Mouse (Mus musculus) CD4-positive helper T cell, adult 2 months (primary cell): ENCODE data around the gene Rasgrp1.
A peak's percentile ranks its signal among the peaks of the same experiment; 100 is the strongest.

ENCODE experiments used
- DNase-seq: peaks from one replicate; pipeline ENCODE4 v3.0.0-alpha.2; 2012; ENCODE audit warnings: low read depth, missing footprints, low spot score

The Rasgrp1 gene

DNA sequence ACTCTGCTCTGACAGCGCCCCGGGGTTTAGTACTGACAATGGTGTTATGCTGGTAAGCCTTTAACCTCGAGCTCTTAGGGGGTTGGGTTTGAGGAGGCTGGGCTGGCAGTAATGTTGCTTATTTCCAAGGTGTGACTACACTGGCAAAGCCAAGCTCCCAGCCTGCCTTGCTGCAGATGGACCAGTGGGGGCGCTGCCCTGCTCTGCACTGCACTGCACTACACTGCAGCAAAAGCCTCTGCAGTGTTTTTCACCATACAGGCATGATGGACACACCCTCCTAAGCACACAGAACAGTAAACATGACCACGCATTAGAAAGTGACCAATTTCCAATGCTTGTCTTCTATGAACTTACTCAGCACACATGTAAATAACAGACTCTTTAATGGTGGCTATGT, 11.2 kb downstream of the Rasgrp1 start:
- peak; percentile 75 for DNase-seq

DNA sequence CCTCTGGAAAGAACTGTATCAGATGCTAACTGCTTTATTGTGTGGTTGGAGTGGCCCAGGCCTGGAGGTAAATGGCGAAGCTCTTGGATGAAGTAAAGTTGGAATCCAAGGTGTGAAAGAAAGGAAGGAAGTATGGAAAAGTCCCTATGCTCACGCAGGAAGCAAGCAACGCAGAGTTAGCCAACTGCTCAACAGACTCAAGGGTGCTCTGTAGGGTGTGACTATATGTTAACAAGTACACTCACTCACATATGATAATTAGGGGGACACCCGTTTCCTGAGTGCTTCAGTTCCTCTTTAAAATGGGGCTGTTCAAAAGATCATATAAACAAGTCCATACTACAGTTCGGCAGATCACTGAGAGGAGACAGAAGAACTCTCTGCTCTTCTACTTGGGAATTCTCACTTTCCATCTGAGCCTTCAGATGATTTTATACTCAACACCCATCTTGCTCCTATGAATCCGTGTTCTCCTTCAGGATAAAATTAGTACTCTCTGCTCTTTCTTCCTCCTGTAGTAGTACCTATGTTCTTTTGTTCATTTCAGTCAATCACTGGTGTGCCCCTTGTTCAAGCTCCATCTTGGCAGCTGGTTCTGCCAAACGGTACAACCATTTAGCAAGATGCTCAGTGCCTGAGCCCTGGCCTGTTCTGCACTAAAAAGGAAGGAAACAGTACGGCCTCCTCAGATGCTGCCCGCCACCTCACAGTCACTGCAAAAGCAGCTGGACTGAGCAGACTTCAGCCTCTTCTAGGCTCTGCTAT, 14.1 kb downstream of the Rasgrp1 start:
- peak; percentile 64 for DNase-seq

DNA sequence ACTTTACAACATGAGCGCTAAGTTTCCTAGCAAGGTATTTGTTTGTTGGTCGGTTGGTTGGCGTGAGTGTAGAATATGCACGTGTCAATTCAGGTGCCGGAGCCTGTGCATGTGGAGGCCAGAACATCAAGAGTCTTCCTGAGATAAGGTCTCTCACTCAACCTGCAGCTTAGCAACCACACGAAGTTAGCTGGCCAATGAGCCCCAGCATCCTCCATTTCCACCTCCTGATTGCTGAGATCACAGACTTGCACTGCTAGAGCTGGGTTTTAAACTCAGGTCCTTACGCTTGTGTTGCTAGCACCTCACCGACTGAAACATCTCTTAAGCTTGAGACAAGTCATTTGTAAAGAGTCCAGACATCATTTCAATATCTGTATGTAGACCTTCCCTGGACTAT, 20.4 kb downstream of the Rasgrp1 start:
- DNase-seq, result no peak

DNA sequence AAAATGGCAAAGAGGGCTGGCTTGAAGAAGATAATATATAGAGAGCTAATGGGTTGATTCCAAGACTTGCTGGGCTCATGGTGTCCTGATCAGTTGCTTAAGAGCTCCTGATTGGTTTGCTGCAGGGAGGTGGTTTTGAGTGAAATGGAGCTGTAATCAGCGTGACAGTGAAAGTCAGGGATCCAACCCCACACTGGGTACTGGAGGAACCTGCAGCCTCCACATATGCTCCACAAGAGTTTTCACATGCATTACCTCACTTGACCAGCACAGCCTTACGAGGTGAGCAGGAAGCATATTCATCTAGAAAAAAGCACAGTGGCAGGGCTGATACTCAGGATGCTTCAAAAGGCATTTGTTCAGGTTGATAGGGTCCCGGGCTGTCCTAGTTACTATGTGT, 21.6 kb downstream of the Rasgrp1 start:
- DNase-seq, result no peak

DNA sequence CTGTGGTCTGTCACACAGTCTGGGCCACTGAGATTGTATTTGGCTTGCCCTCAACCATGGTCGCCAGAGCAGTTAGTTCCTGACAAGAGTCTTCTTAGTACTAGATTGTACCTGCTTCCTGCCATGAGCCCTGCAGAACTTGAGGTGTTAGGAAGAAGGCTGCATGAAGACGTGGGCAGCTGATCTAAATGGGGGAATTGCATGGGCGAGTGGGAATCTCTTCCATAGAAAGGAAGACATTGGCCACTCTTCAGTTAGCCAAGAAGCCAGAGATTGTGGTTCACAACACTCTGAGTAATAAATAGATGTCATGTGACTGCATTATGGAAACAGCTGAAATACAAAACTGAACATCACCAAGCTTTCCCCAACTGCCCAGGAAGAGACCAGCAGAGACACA, 23.8 kb downstream of the Rasgrp1 start:
- DNase-seq, result no peak

DNA sequence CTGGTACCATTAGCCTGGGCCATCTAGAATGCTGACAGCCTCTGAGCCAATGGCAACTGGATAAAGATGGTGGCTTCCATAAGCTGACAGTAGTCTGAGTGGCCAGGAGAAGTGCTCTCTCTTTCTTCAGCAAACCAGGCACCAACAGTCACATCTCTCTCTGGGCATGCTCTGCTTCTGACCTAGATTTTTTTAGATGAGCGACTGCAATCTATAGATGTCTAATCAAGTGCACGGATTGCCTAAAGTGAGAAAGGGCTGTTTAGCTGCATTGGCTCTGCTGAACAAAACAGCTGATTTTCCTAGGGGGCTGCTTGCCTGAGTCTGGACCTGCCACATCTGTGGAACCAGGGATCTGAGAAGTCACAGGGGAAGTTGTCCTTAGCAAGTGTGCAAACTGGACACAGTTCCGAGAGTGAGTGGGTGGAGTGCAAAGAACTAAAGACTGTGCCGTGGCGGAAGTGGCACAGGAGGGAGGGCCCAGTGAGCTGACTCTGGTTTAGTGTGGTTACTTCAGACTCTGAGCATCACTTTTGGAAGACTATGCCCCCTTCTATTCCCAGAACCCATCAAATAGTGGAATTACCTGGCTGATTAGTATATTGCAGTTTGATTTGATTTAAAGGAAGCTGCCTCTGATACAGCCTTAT, 29.1 kb downstream of the Rasgrp1 start:
- peak; percentile 73 for DNase-seq

DNA sequence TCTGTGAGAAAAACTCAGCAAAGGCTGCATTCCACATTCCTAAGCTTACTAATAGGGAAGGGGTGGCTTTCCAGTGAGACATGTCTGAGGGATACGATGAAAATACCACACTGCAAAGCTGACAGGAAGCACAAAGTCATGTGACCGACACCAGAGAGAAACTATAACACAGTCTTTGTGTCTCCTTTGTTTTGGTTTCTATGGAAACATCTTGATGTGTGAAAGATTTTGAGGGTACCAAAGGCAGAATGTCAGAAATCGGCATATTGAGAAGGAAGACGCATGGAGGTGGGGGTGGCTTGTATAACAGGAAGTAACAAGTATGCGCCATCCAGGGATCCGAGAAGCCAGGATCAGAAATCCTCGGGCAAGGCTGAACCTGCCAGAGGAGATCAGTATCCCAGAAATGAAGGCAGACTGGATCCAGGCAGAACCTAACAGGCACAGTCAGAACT, 30.3 kb downstream of the Rasgrp1 start:
- DNase-seq, result peak; percentile 86

DNA sequence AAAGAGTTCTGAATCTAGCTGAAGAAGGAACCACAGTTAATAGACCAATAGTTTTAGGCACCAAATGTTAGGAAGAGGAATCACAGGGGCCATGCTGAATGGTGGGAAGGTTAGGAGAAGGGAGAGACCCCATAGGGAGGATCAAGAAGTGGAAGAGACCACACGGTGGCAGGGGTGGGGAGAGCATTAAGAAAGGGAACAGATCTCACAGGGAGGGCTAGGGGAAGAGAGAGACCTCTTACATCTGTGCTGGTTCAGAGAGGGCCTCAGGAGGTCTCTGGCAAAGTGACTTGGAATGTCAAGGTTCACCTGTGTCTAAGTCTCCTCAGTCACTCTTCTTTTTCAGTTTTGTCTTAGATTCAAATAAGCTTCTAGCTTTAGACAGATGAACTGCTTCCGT, 30.8 kb downstream of the Rasgrp1 start:
- DNase-seq, result no peak

DNA sequence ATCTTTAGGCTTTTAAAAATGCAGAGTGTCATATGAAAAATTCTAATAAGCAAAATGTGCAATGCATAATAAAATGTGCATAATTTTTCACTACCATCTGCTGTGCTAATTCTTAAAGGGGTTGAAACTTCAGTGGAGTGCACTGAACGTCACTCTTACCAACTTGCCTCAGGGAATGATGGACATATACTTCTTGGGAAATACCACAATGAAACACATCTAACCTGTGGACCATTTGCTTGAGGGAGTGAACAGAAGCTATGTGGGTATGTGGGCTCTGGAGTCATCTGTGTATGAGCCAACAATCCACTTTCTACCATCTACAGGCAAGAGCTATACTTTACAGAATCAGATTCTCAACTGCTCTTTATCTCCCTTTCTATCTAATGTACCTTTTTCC, 31.5 kb downstream of the Rasgrp1 start:
- DNase-seq, result no peak

DNA sequence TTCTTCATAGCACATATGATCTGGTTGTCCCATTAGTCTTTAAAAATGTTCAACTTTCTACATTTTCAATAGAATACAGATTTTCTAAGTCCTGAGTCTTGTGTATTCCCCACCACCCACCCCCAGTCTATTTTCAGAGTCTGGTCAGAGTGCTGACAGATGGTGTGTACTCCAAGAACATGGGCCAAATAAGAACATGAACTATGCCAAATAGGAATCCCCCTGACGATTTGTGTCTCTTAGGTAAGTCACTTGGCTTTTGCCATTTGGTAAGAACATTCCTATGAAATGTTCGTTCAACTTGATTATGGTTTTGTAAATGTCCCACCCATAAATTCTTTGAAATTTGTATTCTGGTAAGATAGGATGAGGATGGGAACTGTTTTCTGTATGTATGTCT, 33.8 kb downstream of the Rasgrp1 start:
- DNase-seq, result no peak

DNA sequence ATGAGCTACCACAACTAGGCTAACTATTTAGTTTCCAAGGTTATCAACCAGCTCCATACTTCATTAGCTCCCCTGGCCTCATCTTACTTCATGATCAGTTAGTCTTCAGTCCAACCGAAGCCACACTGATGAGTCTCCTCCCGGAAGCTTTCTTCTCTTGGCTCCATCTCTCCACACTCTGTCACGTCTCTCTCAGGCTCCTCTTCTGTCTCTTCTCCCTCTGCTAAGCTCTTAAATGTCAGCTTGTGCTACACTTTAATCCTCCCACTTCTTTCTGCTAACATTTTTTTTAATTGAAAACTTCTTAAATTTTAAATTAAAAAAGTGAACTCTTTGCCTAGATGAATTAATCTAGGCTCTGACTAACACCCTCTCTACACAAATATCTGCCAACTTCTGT, 34.8 kb downstream of the Rasgrp1 start:
- no peak for DNase-seq

DNA sequence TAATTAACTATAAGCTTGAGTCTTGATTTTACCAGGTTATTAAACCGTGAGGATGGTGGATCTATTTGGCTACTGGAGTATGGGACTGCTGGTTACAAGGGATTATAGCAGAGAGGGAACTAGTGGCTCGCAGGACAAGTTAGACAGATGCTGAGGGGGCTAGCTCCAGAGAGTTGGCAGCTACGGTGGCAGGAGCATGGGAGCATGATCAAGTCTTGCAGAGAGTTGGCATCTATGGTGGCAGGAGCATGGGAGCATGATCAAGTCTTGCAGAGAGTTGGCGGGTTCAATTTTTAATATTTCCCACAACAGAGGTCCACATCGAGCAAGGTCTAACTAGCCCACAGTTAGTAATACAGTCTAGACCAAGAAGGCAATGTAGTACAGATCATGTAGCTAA, 37.9 kb downstream of the Rasgrp1 start:
- DNase-seq, result no peak

DNA sequence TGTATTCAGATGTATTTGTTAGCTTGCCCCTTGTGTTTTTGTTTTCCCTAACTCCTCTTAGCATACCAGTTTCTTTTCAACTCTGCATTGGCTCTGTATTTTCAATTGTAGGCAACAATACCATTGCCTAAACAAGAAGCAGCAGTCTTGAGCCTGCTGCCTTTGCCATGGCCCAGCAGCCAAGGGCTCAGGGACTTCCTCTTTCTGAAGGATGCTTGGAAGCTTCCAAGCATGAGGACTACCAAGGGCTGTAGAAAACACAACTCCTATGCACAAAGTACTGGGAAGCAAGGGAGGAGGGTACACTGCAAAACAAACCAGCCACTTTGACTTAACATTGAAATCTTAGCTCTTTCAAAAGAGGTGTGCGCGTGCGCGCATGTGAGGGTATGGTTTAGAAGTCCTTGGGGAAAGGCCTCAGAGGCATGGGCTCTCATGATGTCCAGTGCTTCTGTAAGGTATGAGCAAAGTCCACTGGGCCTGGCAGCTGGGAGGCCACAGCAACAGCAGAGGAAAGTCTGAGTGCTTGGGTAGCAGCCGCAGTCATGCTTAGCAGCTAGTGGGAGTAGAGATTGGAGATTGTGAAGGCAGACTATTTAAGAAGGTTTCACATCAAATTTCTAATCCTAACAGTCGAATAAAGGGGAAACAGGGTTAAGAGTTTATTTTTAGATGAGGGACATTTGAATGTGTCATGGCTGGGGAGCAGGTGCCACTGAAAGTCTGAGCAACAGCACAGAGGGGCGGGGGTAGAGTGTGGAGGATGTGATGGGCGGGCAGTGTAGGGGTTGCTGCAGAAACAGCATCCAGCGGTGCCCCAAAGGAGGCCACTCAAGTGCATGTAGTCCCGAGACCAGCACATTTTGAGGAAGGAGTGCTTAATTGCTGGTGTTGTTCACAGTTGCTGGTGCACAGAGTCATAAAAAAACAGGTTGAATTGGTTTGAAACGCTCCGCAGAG, 39.1 kb downstream of the Rasgrp1 start:
- DNase-seq, result no peak

DNA sequence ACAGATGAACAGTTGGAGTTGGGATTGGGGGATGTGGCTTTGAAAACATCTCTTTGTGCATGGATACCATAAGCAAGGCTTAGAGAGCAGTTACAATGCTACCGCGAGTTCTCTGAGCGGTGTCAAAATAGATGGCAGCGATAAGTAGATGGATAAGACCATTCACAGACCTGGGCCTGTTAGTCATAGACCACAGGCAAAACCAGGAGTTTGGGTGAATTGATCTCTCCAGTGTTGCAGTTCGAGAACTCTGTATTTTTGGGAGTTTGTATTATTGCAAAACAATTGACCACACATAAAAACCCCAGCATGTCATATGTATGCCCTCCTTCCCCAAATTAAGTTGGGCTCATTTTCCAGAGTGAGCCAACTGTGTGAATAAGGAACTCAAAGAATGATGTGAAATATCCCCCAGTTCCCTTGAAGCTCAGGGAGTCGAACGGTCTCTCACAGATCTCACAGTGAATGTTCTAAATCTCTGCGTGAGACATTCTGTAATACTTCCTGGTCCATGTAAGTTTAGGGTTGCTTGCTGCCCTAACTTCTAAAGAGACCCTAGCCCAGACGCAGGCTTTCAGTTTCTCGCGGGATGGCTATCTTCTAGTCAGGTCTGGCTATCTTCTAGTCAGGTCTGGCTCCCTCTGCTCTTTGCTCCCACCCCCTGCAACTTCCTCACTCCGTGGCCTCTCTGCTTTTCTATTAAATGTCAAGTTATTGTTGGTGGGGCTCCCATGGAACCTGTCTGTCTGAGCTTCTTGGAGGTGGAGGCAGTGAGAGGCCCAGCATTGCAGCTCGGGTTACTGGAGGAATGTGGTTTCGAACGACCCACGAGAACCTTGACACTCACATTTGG, 43.0 kb downstream of the Rasgrp1 start:
- no peak for DNase-seq

DNA sequence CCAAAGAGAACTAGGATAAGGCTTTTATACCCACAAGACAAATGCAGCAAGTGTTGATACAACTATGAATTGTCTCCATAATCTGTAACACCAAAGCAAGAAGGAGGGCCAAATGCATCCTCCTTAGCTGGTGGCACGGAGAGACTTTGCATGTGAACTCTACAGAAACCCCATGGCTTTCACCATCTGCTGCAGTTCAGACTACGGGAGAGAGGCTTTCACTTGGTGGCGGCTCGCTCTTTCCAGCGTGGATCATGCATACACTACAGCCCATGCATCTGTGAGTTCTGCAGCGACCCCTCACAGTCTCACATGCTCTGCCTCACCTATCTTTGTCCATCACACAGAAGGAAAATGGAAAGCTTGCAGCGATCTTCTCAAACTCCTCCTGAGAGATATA, 54.5 kb downstream of the Rasgrp1 start:
- DNase-seq, result no peak

DNA sequence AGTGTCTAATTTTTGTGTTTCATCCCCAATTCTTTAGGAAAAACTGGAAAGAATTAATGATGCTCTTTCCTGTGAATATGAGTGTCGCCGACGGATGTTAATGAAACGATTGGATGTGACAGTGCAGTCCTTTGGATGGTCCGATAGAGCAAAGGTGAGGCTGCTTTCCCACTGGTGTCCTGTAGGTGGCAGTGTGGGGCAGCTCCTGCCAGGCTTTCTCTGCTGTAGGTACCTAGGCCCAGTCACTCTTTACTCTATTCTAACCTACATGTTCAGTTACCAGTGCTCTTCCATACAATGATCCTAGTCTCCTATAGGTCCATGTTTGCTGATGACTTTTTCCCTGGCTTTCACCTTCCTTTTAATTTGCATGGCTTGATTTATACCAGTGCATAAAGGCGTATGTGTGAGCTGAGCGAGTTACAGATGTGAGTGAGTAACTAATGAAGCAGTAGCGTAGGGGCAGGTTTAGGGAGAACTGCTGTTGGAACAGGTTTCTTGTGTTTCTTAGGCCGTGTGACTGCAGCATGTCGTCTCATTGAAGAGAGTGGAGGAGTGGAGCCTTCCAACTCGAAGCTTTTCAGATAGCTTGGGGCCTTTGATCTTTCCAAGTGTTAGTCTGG, 78.9 kb downstream of the Rasgrp1 start:
- DNase-seq, result peak; percentile 68

DNA sequence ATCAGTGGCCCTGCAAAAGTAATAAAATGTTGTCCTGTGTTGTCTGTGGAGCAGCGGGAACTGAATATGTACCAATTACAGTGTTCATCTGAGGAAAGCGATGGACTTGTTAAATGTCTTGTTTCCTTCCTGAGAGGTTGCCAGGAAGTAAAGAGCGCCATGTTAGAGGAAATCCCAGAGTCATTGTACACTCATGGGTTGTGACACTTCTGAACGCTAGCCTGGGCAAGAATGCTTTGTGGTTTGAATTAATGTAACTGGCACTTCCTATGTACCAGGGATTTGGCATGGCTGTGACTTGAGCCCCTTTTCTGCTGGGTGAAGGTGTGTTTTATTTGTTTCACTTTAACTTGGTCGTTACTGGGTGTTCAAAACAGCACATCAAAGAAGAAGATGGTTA, 80.6 kb downstream of the Rasgrp1 start:
- DNase-seq, result no peak

DNA sequence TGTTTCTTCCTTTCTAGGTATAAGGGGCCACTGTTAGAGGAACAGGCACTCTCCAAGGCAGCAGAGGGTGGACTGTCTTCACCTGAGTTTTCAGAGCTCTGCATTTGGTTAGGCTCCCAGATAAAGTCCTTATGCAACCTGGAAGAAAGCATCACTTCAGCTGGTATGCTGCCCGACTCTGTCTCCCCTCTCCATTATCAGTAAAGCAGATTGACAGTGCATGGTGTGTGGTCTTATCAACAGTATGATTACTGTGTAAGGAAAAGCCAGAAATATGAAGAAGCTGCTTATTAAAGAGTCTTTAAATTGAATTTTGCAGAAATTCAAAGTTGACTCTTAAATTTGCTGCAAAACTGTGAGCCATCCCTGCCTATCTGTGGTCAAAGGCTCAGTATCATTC, 85.2 kb downstream of the Rasgrp1 start:
- DNase-seq, result no peak

DNA sequence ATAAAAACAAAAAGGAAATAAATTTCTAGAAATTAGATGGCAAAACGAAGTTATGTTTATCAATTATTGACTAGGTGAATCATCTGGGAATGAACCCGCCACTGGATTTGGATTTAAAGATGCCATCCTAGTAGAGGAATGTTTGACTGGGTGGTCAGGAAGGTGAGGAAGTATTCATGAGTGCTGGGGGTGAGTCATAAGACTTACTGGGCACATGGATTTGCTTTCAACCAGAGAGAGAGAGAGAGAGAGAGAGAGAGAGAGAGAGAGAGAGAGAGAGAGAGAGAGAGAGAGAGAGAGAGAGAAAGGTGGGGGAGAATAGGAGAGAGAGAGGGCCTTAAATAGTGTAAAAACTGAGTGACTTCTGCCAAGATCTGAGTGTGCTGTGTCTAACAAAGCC, 87.4 kb downstream of the Rasgrp1 start:
- DNase-seq, result no peak

DNA sequence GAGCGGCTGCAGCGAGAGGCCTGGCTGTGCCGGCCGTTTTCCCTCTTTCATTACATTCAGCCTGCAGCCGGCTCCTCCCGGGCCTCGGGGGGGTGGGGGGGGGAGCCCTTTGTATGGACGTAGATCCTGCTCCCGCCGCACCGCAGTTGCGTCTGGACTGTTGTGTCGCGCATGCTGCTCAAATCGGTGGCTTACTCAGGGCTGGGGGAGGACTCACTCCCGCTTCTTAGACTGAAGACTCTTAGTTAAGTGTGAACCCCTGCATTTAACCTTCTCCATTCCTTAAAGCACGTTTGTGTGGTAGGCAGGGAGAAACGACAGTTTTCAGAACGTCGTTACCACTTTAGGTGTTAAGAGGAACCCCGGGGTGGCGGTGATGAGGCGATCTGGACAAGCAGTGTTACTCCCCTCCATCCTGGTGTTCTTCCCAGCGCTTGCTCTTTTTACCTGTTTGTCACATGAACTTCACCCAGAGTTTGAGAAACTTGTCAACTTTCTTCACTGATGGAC, 92.7 kb downstream of the Rasgrp1 start:
- no peak for DNase-seq
